Mouse (Mus musculus) spleen, adult 2 months (tissue): ENCODE results near the gene Ccl12.

ENCODE experiments used
- CTCF ChIP-seq: fragments of 200-500 bp; IDR thresholded peaks from 2 replicates; pipeline ENCODE4 v1.5.1; 2011; ENCODE audit warnings: mild to moderate bottlenecking, inconsistent platforms; ENCODE audit not compliant: insufficient read depth, insufficient read length, insufficient replicate concordance; ENCODE audit errors: extremely low read depth
- POLR2A ChIP-seq: fragments of 200-500 bp; IDR thresholded peaks from 2 replicates; pipeline ENCODE4 v1.6.1; 2011; ENCODE audit warnings: low read depth, low read length, inconsistent platforms

GRCm38 (mm10) chr11:82109611-82110010 lies 8.0 kb downstream of the Ccl12 start:
- TF ChIP-seq POLR2A (no peak), CTCF (no peak)
